ENCODE assay signal across 8 mouse cellular contexts in the genomic region with DNA sequence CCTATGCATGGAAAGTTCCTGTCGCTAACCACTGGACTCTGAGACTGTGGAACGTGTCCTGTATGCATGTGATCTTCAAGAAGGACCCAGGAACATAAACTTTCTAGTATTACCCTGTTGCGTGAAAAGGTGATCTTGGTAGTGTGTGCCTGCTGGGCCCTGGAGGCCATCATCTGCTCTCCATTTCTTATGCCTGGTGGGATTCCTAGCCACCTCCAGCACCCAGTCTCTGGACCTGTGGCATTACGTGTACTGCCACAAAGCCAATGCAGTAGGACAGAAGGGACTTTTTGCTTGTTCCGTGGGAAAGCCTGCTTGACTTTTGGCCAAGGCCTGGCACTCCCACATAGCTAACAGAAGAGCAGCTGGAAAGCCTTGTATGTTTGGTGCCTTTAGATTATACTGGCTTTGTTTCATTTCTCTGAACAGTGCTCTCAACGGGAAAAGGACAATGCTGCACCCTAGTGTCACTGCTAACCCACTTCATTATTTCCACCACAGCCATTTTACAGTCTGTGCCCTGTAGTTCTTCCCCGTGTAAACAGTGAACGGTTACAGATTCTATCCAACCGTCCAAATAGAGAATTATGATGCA. TPM values are rescaled to one million over a fixed set of nuclear protein-coding genes. Genes with fewer than 3 reads are reported as not detected.
DNase-seq lines count a peak whose midpoint lies in the region; ATAC-seq and TF ChIP-seq lines count a peak whose summit lies in the region.

No protein-coding gene starts in this region.

- no peak overlapping the region for H3K4me2 ChIP-seq in heart, embryonic 11.5 days

- no peaks in the 10 kb centered on the region for H3K27me3 ChIP-seq in heart, embryonic 11.5 days (ENCODE audit: control insufficient read depth, insufficient read depth, low read length)
- H3K27me3 ChIP-seq in heart, adult 2 months (ENCODE audit: control insufficient read depth, insufficient read depth, low read length), result no peaks in the 10 kb centered on the region

- no peaks in the 10 kb centered on the region for H3K79me2 ChIP-seq in heart, adult 2 months (replicated peaks; ENCODE audit: control insufficient read depth, insufficient read depth, low read length)

- H3K4me3 ChIP-seq in heart, embryonic 11.5 days (ENCODE audit: low read depth, low read length), result no peak overlapping the region
- H3K4me3 ChIP-seq in heart, adult 2 months, result no peak overlapping the region

- H3K9me3 ChIP-seq in heart, embryonic 11.5 days (replicated peaks; ENCODE audit: control insufficient read depth, low read length), result no peaks in the 10 kb centered on the region

- H3K36me3 ChIP-seq in heart, embryonic 11.5 days (ENCODE audit: control insufficient read depth, insufficient read depth, low read length), result no peaks in the 10 kb centered on the region
- H3K36me3 ChIP-seq in heart, adult 2 months (ENCODE audit: control insufficient read depth, insufficient read depth, low read length), result no peaks in the 10 kb centered on the region

- DNase-seq in heart, adult 11 months, result peak; percentile 93
- peak; percentile 86 for DNase-seq in adipocyte (ENCODE audit: low spot score)
- peak; percentile 40 to 48 for DNase-seq in heart, adult 2 months
- DNase-seq in kidney, adult 9 months, result peak; percentile 66
- DNase-seq in lung, adult 18-20 months, result peak; percentile 25 to 48
- peak; percentile 45 for DNase-seq in ovary, postnatal 36 days (ENCODE audit: low spot score)
- no peak for DNase-seq in T-cell, adult 2 months (ENCODE audit: low spot score)

- no peak overlapping the region for H3K9ac ChIP-seq in heart, embryonic 11.5 days (ENCODE audit: low read depth, low read length)
- no peak overlapping the region for H3K9ac ChIP-seq in heart, adult 2 months (ENCODE audit: low read depth, low read length)

- WGBS in heart, embryonic 11.5 days (ENCODE audit: insufficient replicate concordance), result 70% methylated on average over 9 of the region's 9 CpGs
- WGBS in heart, adult 2 months, result 37% methylated on average over 9 of the region's 9 CpGs

- H3K4me1 ChIP-seq in heart, embryonic 11.5 days (ENCODE audit: control insufficient read depth, insufficient read depth, low read length), result peaks cover 2% of the 10 kb centered on the region; the same call in 1 of the 2 replicates
- peaks cover 6% of the 10 kb centered on the region for H3K4me1 ChIP-seq in heart, adult 2 months (ENCODE audit: control insufficient read depth, insufficient read depth, low read length)

- TF ChIP-seq EP300 in heart, adult 2 months (IDR thresholded peaks at IDR 0.05; ENCODE audit: insufficient read depth, low read depth, low read length), result no peak

- ATAC-seq in heart, embryonic 11.5 days (replicated peaks; ENCODE audit: insufficient number of reproducible peaks, low FRiP score, low TSS enrichment), result no peak

- peak; percentile 93 for TF ChIP-seq CTCF in heart, adult 2 months (IDR thresholded peaks at IDR 0.05)

- TF ChIP-seq POLR2A in heart, adult 2 months (IDR thresholded peaks at IDR 0.05; ENCODE audit: insufficient read depth, low read depth, low read length), result no peak

- intact Hi-C loops in heart, adult 2 months (cut with DNase I), result loop anchor here (1.0 to 2.0 kb wide), 3 partner anchors 172 to 370 kb away; no protein-coding TSS in a partner anchor

- no peak overlapping the region for H3K27ac ChIP-seq in heart, embryonic 11.5 days (ENCODE audit: low read depth, low read length)
- H3K27ac ChIP-seq in heart, adult 2 months, result no peak overlapping the region

RNA-seq across cellular contexts. Expression of a gene that starts 27.1 kb away (rescaled TPM):
- polyA plus RNA-seq in heart, embryonic 11.5 days (2014; fragmentation: Nextera tagmentation; extraction: Ambion mirVana), result 19.3 and 25.1 TPM in 2 replicates
- 10 to 100 TPM; 11.3 to 12.1 TPM for total RNA-seq in heart, adult 2 months (2021)
- polyA plus RNA-seq in heart, adult 2 months (2012; rRNA removed), result 4.1 and 7.2 TPM in 2 replicates

RNA-seq across cellular contexts. Expression of a gene that starts 54.8 kb away (rescaled TPM):
- 2.4 and 2.9 TPM in 2 replicates for polyA plus RNA-seq in heart, embryonic 11.5 days (2014; fragmentation: Nextera tagmentation; extraction: Ambion mirVana)
- 1 to 10 TPM; 2.0 to 3.1 TPM for total RNA-seq in heart, adult 2 months (2021)
- 1.3 and 2.4 TPM in 2 replicates for polyA plus RNA-seq in heart, adult 2 months (2012; rRNA removed)
